Mouse (Mus musculus) hindbrain, embryonic 11.5 days (tissue): ENCODE measurements around the gene Tmem217. TPM values are rescaled to one million over a fixed set of nuclear protein-coding genes. Genes with fewer than 3 reads are reported as not detected.

Experiments used
- ATAC-seq: fragments of 200-750 bp; cut with Nextera tagmentation; 2 replicates; pipeline ENCODE4 v1.8.0; 2017; ENCODE audit warnings: mild to moderate bottlenecking, moderate TSS enrichment, moderate library complexity; ENCODE audit not compliant: low FRiP score
- DNase-seq: peaks from one replicate; pipeline ENCODE4 v3.0.0-alpha.2; 2015; ENCODE audit warnings: low spot score
- H3K27ac ChIP-seq: fragments of 300-500 bp; sonication (generic); 2 replicates; pipeline ENCODE4 v1.5.1; 2014; ENCODE audit warnings: mild to moderate bottlenecking, low read depth, low read length
- H3K27me3 ChIP-seq: fragments of 300-500 bp; sonication (generic); 2 replicates; pipeline ENCODE4 v1.6.1; 2014; ENCODE audit warnings: mild to moderate bottlenecking, low read length, moderate library complexity, mixed read lengths; ENCODE audit not compliant: control insufficient read depth, insufficient read depth
- H3K36me3 ChIP-seq: fragments of 300-500 bp; sonication (generic); 2 replicates; pipeline ENCODE4 v1.6.1; 2014; ENCODE audit warnings: mild to moderate bottlenecking, low read length, moderate library complexity, mixed read lengths; ENCODE audit not compliant: control insufficient read depth, insufficient read depth
- H3K4me1 ChIP-seq: fragments of 300-500 bp; sonication (generic); replicated peaks from 2 replicates; pipeline ENCODE4 v1.6.1; 2014; ENCODE audit warnings: low read length, mixed read lengths; ENCODE audit not compliant: control insufficient read depth, insufficient read depth
- H3K4me2 ChIP-seq: fragments of 300-500 bp; sonication (generic); replicated peaks from 2 replicates; pipeline ENCODE4 v1.6.1; 2014; ENCODE audit warnings: mild to moderate bottlenecking, low read depth, low read length
- H3K4me3 ChIP-seq: fragments of 300-500 bp; sonication (generic); 2 replicates; pipeline ENCODE4 v1.5.1; 2014; ENCODE audit warnings: low read depth, low read length
- H3K9ac ChIP-seq: fragments of 300-500 bp; sonication (generic); 2 replicates; pipeline ENCODE4 v1.6.1; 2014; ENCODE audit warnings: low read depth, low read length
- H3K9me3 ChIP-seq: fragments of 300-500 bp; sonication (generic); 2 replicates; pipeline ENCODE4 v1.6.1; 2016; ENCODE audit warnings: low read length; ENCODE audit not compliant: control insufficient read depth
- WGBS: fragments of 180-500 bp; shearing (Covaris S2); extraction: QIAGEN DNeasy Blood & Tissue Kit; methylation state at CpG from one replicate; pipeline ENCODE4 v1.1.7; 2014; 5-methylcytosine and 5-hydroxymethylcytosine counted together
- polyA plus RNA-seq: library from polyadenylated mRNA; unstranded; fragments of >200 nt; fragmentation: Nextera tagmentation; extraction: Ambion mirVana; gene quantifications from 2 replicates; pipeline ENCODE4 v1.2.1, GENCODE M21; 2014

The Tmem217 gene
- polyA plus RNA-seq, 1 experiment from 2014 or later = 0.60 TPM

GRCm38 (mm10) chr17:29490713-29491581 lies 61.2 kb downstream of the Tmem217 start, which contains the start of gene Pim1:
Gene Pim1, plus strand, starts transcription at chr17:29490753.
- Histone ChIP-seq H3K27ac (peak within 1 kb of the TSS; percentile 94), H3K9me3 (no peaks in the 10 kb centered on the region), H3K4me1 (0 out of 2 replicates have a peak, but pooled peaks cover 2% of the 10 kb centered on the region), H3K27me3 (no peaks in the 10 kb centered on the region), H3K36me3 (peaks cover 5% of the 10 kb centered on the region; the same call in 1 of the 2 replicates), H3K4me3 (peak within 1 kb of the TSS; percentile 94), H3K9ac (peak within 1 kb of the TSS; percentile 96), H3K4me2 (peak within 1 kb of the TSS; percentile 90)
- ATAC-seq (peak; percentile 53), DNase-seq (no peak)
- WGBS = under 1% methylated on average over 63 of the region's 99 CpGs

- whole genome bisulfite sequencing = under 1% methylated on average over 41 of the region's 68 CpGs
- H3K4me2 ChIP-seq = peak overlapping the region; percentile 90
- 0 out of 2 replicates have a peak, but pooled peaks cover 2% of the 10 kb centered on the region for H3K4me1 ChIP-seq
- peak; percentile 100 for DNase-seq
- peak overlapping the region; percentile 94 for H3K27ac ChIP-seq
- H3K27me3 ChIP-seq = no peaks in the 10 kb centered on the region
- peak; percentile 92 for ATAC-seq
- peak overlapping the region; percentile 96 for H3K9ac ChIP-seq
- H3K9me3 ChIP-seq = no peaks in the 10 kb centered on the region
- H3K4me3 ChIP-seq = peak overlapping the region; percentile 94
- peaks cover 5% of the 10 kb centered on the region; the same call in 1 of the 2 replicates for H3K36me3 ChIP-seq
Measured at GRCm38 (mm10) chr17:29489971-29490712, 62.0 kb downstream of the Tmem217 start.

GRCm38 (mm10) chr17:29488978-29489970 lies 62.9 kb downstream of the Tmem217 start:
- Histone ChIP-seq H3K27me3 (no peaks in the 10 kb centered on the region), H3K27ac (peak overlapping the region; percentile 94), H3K4me3 (peak overlapping the region; percentile 94), H3K36me3 (peaks cover 5% of the 10 kb centered on the region; the same call in 1 of the 2 replicates), H3K9ac (peak overlapping the region; percentile 86), H3K9me3 (no peaks in the 10 kb centered on the region), H3K4me1 (0 out of 2 replicates have a peak, but pooled peaks cover 2% of the 10 kb centered on the region), H3K4me2 (peak overlapping the region; percentile 90)
- ATAC-seq (no peak; the same call in 1 of the 2 replicates), DNase-seq (peak; percentile 63)
- 8% methylated on average over 30 of the region's 30 CpGs for WGBS

GRCm38 (mm10) chr17:29488257-29488977 lies 63.8 kb downstream of the Tmem217 start:
- H3K27me3 ChIP-seq = no peaks in the 10 kb centered on the region
- WGBS = 66% methylated on average over 8 of the region's 8 CpGs
- no peak overlapping the region for H3K27ac ChIP-seq
- no peak overlapping the region for H3K4me2 ChIP-seq
- H3K4me1 ChIP-seq = 0 out of 2 replicates have a peak, but pooled peaks cover 2% of the 10 kb centered on the region
- ATAC-seq = no peak
- DNase-seq = no peak
- H3K36me3 ChIP-seq = no peaks in the 10 kb centered on the region
- no peaks in the 10 kb centered on the region for H3K9me3 ChIP-seq
- H3K4me3 ChIP-seq = no peak overlapping the region
- H3K9ac ChIP-seq = no peak overlapping the region

DNA sequence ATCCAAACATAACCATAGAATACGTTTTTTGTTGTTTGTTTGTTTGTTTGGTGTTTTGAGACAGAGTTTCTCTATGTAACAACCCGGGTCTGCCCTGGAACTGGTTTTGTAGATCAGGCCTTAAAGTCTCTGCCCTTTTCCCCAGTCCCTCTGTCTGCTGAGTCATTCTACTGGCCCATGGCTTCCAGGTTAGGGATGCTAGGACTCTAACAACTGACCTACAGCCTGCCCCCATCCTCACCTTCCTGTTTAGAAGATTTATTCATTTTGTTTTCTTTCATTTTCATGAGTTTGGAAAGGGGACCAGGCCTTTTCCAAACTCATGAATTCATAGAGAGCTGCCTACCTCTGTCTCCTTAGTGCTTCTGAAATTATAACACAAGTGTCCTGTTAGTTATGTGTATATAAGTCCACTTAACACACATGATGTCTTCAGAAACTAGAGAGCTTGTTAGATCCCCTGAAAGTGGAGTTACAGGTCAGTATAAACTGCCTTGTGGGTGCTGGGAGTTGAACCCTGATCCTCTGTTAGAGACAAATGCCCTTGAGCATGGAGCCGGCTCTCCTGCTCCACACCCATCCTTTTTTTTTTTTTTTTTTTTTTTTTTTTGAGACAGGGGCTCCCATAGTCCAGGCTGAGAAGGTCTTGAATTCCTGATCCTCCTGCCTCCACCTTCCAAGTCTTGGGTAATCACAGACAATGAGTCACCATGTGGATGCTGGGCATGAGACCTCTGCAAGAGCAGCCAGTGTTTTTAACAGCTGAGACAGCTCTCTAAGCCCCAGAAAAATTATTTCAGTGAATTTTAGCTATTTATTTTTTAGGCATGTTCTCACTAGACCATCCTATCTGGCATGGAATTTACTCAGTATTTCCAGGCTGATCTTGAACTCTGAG lies 66.6 kb downstream of the Tmem217 start:
- WGBS = 82% methylated on average over 3 of the region's 3 CpGs

GRCm38 (mm10) chr17:29484431-29484830 lies 67.8 kb downstream of the Tmem217 start:
- H3K4me3 ChIP-seq = no peak overlapping the region
- WGBS = 83% methylated on average over 2 of the region's 2 CpGs
- no peaks in the 10 kb centered on the region for H3K27me3 ChIP-seq

More for the DNA sequence above, 66.6 kb downstream of the Tmem217 start:
- Histone ChIP-seq H3K27me3 (no peaks in the 10 kb centered on the region), H3K36me3 (no peaks in the 10 kb centered on the region), H3K4me1 (no peaks in the 10 kb centered on the region), H3K4me2 (no peak overlapping the region), H3K9ac (no peak overlapping the region), H3K9me3 (no peaks in the 10 kb centered on the region), H3K4me3 (no peak overlapping the region), H3K27ac (no peak overlapping the region)
- no peak for DNase-seq
- no peak for ATAC-seq

GRCm38 (mm10) chr17:29483282-29483681 lies 68.9 kb downstream of the Tmem217 start:
- no peaks in the 10 kb centered on the region for H3K36me3 ChIP-seq
- no peak for DNase-seq
- H3K27ac ChIP-seq = no peak overlapping the region
- H3K27me3 ChIP-seq = no peaks in the 10 kb centered on the region
- H3K9ac ChIP-seq = no peak overlapping the region
- no peak overlapping the region for H3K4me2 ChIP-seq
- H3K9me3 ChIP-seq = no peaks in the 10 kb centered on the region
- H3K4me3 ChIP-seq = no peak overlapping the region
- 100% methylated on average over 2 of the region's 2 CpGs for WGBS
- ATAC-seq = no peak
- H3K4me1 ChIP-seq = no peaks in the 10 kb centered on the region

More at GRCm38 (mm10) chr17:29484431-29484830, 67.8 kb downstream of the Tmem217 start:
- Histone ChIP-seq H3K4me2 (no peak overlapping the region), H3K27ac (no peak overlapping the region), H3K4me1 (no peaks in the 10 kb centered on the region), H3K9ac (no peak overlapping the region), H3K36me3 (no peaks in the 10 kb centered on the region), H3K9me3 (no peaks in the 10 kb centered on the region)
- ATAC-seq (no peak), DNase-seq (no peak)
